Mouse (Mus musculus) MN1 (cell line): ENCODE measurements around the gene Tnfsf13b.
A peak's percentile ranks its signal among the peaks of the same experiment; 100 is the strongest.

Experiments
- DNase-seq: peaks from one replicate; pipeline ENCODE4 v3.0.0-alpha.2; 2016; ENCODE audit warnings: low spot score

Tnfsf13b gene

DNA sequence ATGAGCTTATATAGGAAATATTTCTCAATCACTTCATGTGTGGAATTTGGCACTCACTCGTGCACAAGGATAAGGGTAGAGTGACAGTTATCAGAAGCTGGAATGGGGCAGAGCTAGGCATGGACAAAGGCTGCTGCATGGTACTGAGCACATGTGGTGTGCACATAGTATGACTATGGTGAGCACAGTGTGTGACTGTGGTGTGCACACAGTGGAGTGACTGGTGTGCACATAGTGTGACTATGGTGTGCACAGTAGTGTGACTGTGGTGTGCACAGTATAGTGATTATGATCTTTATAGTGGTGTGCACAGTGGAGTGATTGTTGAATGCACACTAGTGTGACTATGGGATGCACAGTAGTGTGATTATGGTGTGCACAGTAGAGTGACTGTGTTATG, 39.5 kb downstream of the Tnfsf13b start:
- no peak for DNase-seq

DNA sequence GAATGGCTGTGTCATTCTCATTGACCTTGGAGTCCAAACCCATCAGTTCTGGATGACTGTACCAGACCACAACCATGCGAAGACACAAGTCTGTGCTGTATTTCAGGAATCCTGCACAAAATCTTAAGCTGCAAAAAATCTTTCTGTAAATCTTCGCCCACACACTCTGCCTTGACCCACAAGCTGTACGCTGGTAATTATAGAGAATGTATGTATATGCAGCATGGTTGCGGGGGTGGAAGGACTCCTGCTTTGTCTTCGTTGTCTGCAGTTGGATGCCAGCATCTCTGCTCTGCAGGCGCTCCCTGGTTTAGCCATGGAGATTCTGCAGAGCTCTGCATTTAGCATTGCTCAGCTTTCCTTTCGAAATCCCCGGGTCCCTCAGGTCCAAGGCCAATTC, 42.9 kb downstream of the Tnfsf13b start:
- no peak for DNase-seq

DNA sequence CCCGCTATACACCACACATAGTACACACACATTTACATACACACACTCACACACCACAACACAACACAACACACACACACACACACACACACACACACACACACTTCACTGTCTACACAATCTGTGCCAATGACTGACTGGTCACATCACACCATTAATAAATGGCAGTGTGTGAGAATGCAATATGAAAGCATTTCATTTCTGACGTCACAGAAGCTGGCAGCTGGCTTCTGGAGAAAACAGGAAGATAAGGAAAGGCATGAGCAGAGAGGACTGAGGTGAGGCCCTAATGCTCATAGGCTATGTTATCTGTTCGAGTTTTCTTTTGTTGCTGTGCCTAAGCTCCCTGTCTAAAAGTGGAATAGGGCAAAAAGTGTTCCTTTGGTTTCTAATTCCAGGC, 45.3 kb downstream of the Tnfsf13b start:
- no peak for DNase-seq

DNA sequence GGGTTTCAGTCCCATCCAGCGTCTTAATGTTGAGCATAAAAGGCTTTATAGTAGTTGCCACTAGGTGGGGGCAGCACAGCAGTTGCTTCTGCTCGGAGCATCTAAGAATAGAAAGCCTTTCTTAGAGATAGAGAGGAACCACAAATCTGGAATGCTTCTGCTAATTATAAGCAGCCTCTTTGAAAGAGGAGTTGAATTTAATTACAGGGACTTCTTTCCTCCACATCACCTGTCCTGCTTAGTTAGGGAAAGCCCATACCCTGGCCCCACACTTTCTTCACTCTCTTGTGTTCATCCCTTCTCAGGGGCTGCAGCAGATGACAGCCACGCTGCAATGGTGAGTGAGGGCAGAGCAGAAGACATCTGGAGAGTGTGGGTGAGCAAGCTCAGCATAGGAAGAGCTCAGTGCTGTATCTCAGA, 47.3 kb downstream of the Tnfsf13b start:
- peak; percentile 24 for DNase-seq

DNA sequence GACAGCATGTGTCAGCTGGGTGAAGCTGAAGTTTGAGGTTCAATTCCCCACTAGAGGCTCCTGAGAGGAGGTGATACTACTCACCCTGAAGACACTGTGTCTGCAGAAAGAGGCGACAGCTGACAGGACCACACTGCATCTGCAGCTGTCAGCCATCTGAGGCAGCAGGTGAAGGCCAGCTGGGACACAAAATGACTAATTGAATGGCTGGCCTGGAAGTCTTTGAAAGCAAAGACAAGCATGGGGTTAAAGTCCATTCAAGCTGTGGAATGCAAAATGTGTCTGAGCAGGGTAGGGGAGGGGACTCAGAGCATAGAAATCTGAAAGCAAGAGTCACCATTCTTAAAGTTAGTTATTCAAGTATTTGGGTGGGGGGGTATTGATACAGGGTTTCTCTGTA, 54.7 kb downstream of the Tnfsf13b start:
- DNase-seq = no peak

DNA sequence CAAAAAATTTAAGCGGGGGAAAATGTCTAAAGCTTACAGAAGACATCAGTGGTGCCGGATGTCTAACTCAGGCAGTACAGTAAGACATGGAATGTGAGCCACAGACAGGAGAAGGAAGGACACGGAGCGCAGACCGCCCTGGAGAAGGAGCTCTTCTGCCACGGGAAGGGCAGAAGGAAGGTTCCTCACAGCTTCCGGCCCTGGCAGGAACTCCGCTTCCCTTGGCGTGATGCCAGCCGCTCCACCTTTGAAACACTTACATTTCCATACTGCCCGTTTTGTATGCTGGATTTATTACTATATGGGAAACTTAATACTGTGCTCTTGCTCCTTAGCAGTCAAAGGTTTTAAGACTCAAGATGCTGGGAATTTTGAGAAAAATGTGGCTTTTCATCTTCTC, 60.6 kb downstream of the Tnfsf13b start:
- DNase-seq = no peak

DNA sequence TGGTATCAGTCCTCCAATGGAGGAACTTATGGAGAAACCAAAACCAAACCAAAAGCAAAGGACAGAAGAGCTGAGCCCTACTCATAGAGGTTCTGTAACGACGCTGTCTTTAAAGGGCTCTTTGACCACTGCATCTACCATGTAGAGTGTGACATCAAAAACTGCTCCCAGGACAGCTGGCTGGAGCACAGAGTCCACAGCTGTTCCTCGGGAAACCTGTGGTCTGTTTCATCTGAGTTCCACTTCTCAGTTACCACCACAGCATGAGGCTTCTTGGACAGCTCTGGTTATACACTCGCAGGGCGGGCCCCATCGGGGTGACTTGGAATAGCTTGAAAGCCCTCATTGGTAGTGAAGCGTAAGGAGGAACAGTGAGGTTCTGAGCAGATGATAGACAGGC, 61.5 kb downstream of the Tnfsf13b start:
- no peak for DNase-seq

DNA sequence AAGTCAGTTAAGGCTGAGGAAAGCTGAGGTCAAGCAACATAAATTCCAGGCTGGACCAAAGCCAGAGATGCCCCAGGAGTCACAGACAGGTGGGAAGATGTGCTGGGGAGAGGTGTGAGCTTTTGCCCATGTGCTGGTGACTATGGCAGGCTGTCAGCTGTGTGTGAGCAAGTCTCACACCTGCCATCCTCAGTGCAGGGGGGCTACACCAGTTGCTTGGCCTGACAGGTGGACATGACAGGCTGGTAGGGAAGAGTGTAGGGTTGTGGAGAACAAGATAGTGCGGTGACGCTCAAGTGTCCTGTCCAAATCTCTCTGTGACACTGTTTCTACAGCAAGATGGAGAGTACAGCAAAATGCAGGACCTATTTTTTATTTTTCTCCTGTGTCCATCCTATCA, 66.1 kb downstream of the Tnfsf13b start:
- no peak for DNase-seq
